Mouse (Mus musculus): ENCODE measurements at regions not wholly inside any gene's neighbourhood (a gene's known extent, or its start where the extent isn't known, plus 50 kb on each side); places are given as distances from the start of the nearest gene placed in this dataset.

GRCm38 (mm10) chr1:126947860-126948259 lies 117.3 kb upstream of the Nckap5 start:
- ATAC-seq (replicated peaks; ENCODE audit: insufficient number of reproducible peaks, insufficient read depth, low FRiP score, low read depth), result no peak
- H3K27me3 ChIP-seq, result no peaks in the 10 kb centered on the region
- 84% methylated on average over 1 of the region's 1 CpGs for WGBS

GRCm38 (mm10) chr1:126932658-126933057 lies 102.1 kb upstream of the Nckap5 start:
- Histone ChIP-seq H3K4me3 (no peak overlapping the region), H3K4me2 (no peak overlapping the region), H3K27me3 (no peaks in the 10 kb centered on the region; the same call in 1 of the 2 replicates), H3K36me3 (no peaks in the 10 kb centered on the region), H3K9ac (no peak overlapping the region), H3K9me3 (replicated peaks) (no peaks in the 10 kb centered on the region), H3K27ac (no peak overlapping the region), H3K4me1 (replicated peaks) (peaks cover 10% of the 10 kb centered on the region)
- ATAC-seq (replicated peaks; ENCODE audit: insufficient number of reproducible peaks, insufficient read depth, low FRiP score, low read depth), result no peak
- WGBS, result 55% methylated on average over 4 of the region's 4 CpGs

More at GRCm38 (mm10) chr1:126947860-126948259, 117.3 kb upstream of the Nckap5 start:
- no peak overlapping the region for H3K4me3 ChIP-seq
- no peaks in the 10 kb centered on the region for H3K4me1 ChIP-seq (replicated peaks)
- H3K9me3 ChIP-seq (replicated peaks), result no peaks in the 10 kb centered on the region
- no peaks in the 10 kb centered on the region for H3K36me3 ChIP-seq
- no peak overlapping the region for H3K9ac ChIP-seq
- H3K27ac ChIP-seq, result no peak overlapping the region
- no peak overlapping the region for H3K4me2 ChIP-seq

- Histone ChIP-seq H3K4me3 (no peak overlapping the region), H3K36me3 (no peaks in the 10 kb centered on the region), H3K4me2 (no peak overlapping the region), H3K9ac (no peak overlapping the region), H3K27ac (no peak overlapping the region), H3K9me3 (replicated peaks) (no peaks in the 10 kb centered on the region), H3K27me3 (no peaks in the 10 kb centered on the region; the same call in 1 of the 2 replicates), H3K4me1 (replicated peaks) (peaks cover 10% of the 10 kb centered on the region)
- WGBS, result 3% methylated on average over 6 of the region's 6 CpGs
- no peak for ATAC-seq (replicated peaks; ENCODE audit: insufficient number of reproducible peaks, insufficient read depth, low FRiP score, low read depth)
Observed at GRCm38 (mm10) chr1:126931754-126932153, 101.2 kb upstream of the Nckap5 start.

GRCm38 (mm10) chr1:126931093-126931492 lies 100.5 kb upstream of the Nckap5 start:
- H3K27me3 ChIP-seq, result no peaks in the 10 kb centered on the region; the same call in 1 of the 2 replicates
- H3K36me3 ChIP-seq, result no peaks in the 10 kb centered on the region
- WGBS, result 63% methylated on average over 10 of the region's 10 CpGs
- H3K27ac ChIP-seq, result no peak overlapping the region
- H3K9ac ChIP-seq, result no peak overlapping the region
- H3K4me2 ChIP-seq, result no peak overlapping the region
- H3K4me1 ChIP-seq (replicated peaks), result peaks cover 11% of the 10 kb centered on the region
- H3K9me3 ChIP-seq (replicated peaks), result no peaks in the 10 kb centered on the region
- no peak for ATAC-seq (replicated peaks; ENCODE audit: insufficient number of reproducible peaks, insufficient read depth, low FRiP score, low read depth)
- H3K4me3 ChIP-seq, result no peak overlapping the region

GRCm38 (mm10) chr1:126930611-126931010 lies 100.0 kb upstream of the Nckap5 start:
- Histone ChIP-seq H3K27me3 (no peaks in the 10 kb centered on the region; the same call in 1 of the 2 replicates), H3K27ac (no peak overlapping the region), H3K9me3 (replicated peaks) (no peaks in the 10 kb centered on the region), H3K4me2 (no peak overlapping the region), H3K4me3 (no peak overlapping the region), H3K4me1 (replicated peaks) (peaks cover 16% of the 10 kb centered on the region), H3K9ac (no peak overlapping the region), H3K36me3 (no peaks in the 10 kb centered on the region)
- WGBS, result 62% methylated on average over 14 of the region's 14 CpGs
- ATAC-seq (replicated peaks; ENCODE audit: insufficient number of reproducible peaks, insufficient read depth, low FRiP score, low read depth), result no peak

- no peak overlapping the region for H3K9ac ChIP-seq
- H3K4me1 ChIP-seq (replicated peaks), result peaks cover 22% of the 10 kb centered on the region
- no peak overlapping the region for H3K4me3 ChIP-seq
- no peak overlapping the region for H3K4me2 ChIP-seq
- H3K36me3 ChIP-seq, result no peaks in the 10 kb centered on the region
- no peak for ATAC-seq (replicated peaks; ENCODE audit: insufficient number of reproducible peaks, insufficient read depth, low FRiP score, low read depth)
- H3K27me3 ChIP-seq, result no peaks in the 10 kb centered on the region; the same call in 1 of the 2 replicates
- WGBS, result 72% methylated on average over 4 of the region's 4 CpGs
- H3K27ac ChIP-seq, result no peak overlapping the region
- H3K9me3 ChIP-seq (replicated peaks), result no peaks in the 10 kb centered on the region
Observed at GRCm38 (mm10) chr1:126929666-126930065, 99.1 kb upstream of the Nckap5 start.

- H3K4me2 ChIP-seq, result no peak overlapping the region
- no peaks in the 10 kb centered on the region for H3K9me3 ChIP-seq (replicated peaks)
- no peaks in the 10 kb centered on the region for H3K36me3 ChIP-seq
- no peak overlapping the region for H3K27ac ChIP-seq
- no peak overlapping the region for H3K4me3 ChIP-seq
- no peaks in the 10 kb centered on the region; the same call in 1 of the 2 replicates for H3K27me3 ChIP-seq
- H3K9ac ChIP-seq, result no peak overlapping the region
- WGBS, result 48% methylated on average over 7 of the region's 7 CpGs
- H3K4me1 ChIP-seq (replicated peaks), result peaks cover 19% of the 10 kb centered on the region
- ATAC-seq (replicated peaks; ENCODE audit: insufficient number of reproducible peaks, insufficient read depth, low FRiP score, low read depth), result no peak
Observed at GRCm38 (mm10) chr1:126928186-126928585, 97.6 kb upstream of the Nckap5 start.

GRCm38 (mm10) chr1:126925150-126926035 lies 94.8 kb upstream of the Nckap5 start:
- WGBS, result 33% methylated on average over 12 of the region's 12 CpGs
- H3K27me3 ChIP-seq, result no peaks in the 10 kb centered on the region; the same call in 1 of the 2 replicates
- peak overlapping the region; percentile 43 for H3K4me2 ChIP-seq
- 0 out of 2 replicates have a peak overlapping the region, but pooled peaks have one; percentile 34 for H3K9ac ChIP-seq
- peak overlapping the region; percentile 74 for H3K27ac ChIP-seq
- no peak overlapping the region for H3K4me3 ChIP-seq
- no peaks in the 10 kb centered on the region for H3K36me3 ChIP-seq
- ATAC-seq (replicated peaks; ENCODE audit: insufficient number of reproducible peaks, insufficient read depth, low FRiP score, low read depth), result peak; percentile 85
- H3K4me1 ChIP-seq (replicated peaks), result peaks cover 23% of the 10 kb centered on the region
- H3K9me3 ChIP-seq (replicated peaks), result no peaks in the 10 kb centered on the region

- Histone ChIP-seq H3K4me1 (replicated peaks) (peaks cover 23% of the 10 kb centered on the region), H3K4me3 (no peak overlapping the region), H3K4me2 (no peak overlapping the region), H3K9me3 (replicated peaks) (no peaks in the 10 kb centered on the region), H3K27me3 (no peaks in the 10 kb centered on the region), H3K9ac (no peak overlapping the region), H3K36me3 (no peaks in the 10 kb centered on the region), H3K27ac (no peak overlapping the region)
- ATAC-seq (replicated peaks; ENCODE audit: insufficient number of reproducible peaks, insufficient read depth, low FRiP score, low read depth), result no peak
- 81% methylated on average over 4 of the region's 4 CpGs for WGBS
Observed at GRCm38 (mm10) chr1:126923981-126924380, 93.4 kb upstream of the Nckap5 start.

GRCm38 (mm10) chr1:126922231-126922630 lies 91.6 kb upstream of the Nckap5 start:
- no peak overlapping the region for H3K4me2 ChIP-seq
- WGBS, result 84% methylated on average over 4 of the region's 4 CpGs

GRCm38 (mm10) chr1:126918876-126919275 lies 88.3 kb upstream of the Nckap5 start:
- H3K4me2 ChIP-seq, result no peak overlapping the region
- H3K9me3 ChIP-seq (replicated peaks), result no peaks in the 10 kb centered on the region
- no peak for ATAC-seq (replicated peaks; ENCODE audit: insufficient number of reproducible peaks, insufficient read depth, low FRiP score, low read depth)
- WGBS, result 59% methylated on average over 1 of the region's 1 CpGs
- H3K27ac ChIP-seq, result no peak overlapping the region
- H3K4me1 ChIP-seq (replicated peaks), result peaks cover 6% of the 10 kb centered on the region; the same call in 1 of the 2 replicates
- H3K36me3 ChIP-seq, result no peaks in the 10 kb centered on the region
- H3K4me3 ChIP-seq, result no peak overlapping the region
- no peak overlapping the region for H3K9ac ChIP-seq
- H3K27me3 ChIP-seq, result no peaks in the 10 kb centered on the region

More at GRCm38 (mm10) chr1:126922231-126922630, 91.6 kb upstream of the Nckap5 start:
- peaks cover 18% of the 10 kb centered on the region for H3K4me1 ChIP-seq (replicated peaks)
- no peak for ATAC-seq (replicated peaks; ENCODE audit: insufficient number of reproducible peaks, insufficient read depth, low FRiP score, low read depth)
- H3K4me3 ChIP-seq, result no peak overlapping the region
- no peaks in the 10 kb centered on the region for H3K9me3 ChIP-seq (replicated peaks)
- H3K27ac ChIP-seq, result no peak overlapping the region
- no peaks in the 10 kb centered on the region for H3K36me3 ChIP-seq
- no peaks in the 10 kb centered on the region for H3K27me3 ChIP-seq
- no peak overlapping the region for H3K9ac ChIP-seq

Data from heart, embryonic 15.5 days (tissue).